Mouse (Mus musculus): ENCODE measurements around the gene Ntsr2. TPM values are rescaled to one million over a fixed set of nuclear protein-coding genes. Genes with fewer than 3 reads are reported as not detected.

Ntsr2 gene
- polyA plus RNA-seq, 1 experiment = not detected

- H3K4me3 ChIP-seq (ENCODE audit: insufficient read depth, poor library complexity, severe bottlenecking) = no peak overlapping the region
- no peak overlapping the region for H3ac ChIP-seq (ENCODE audit: control insufficient read depth, insufficient read length, low read depth)
- TF ChIP-seq MYOD1 (IDR thresholded peaks at IDR 0.05; ENCODE audit: control insufficient read depth, insufficient read length, low read depth) = no peak
- TF ChIP-seq USF1 (IDR thresholded peaks at IDR 0.05; ENCODE audit: low read depth) = no peak
- H3K36me3 ChIP-seq (ENCODE audit: control insufficient read depth, insufficient read depth) = no peaks in the 10 kb centered on the region
- H3K79me2 ChIP-seq (ENCODE audit: control insufficient read depth, insufficient read depth) = no peaks in the 10 kb centered on the region
- H3K79me3 ChIP-seq (ENCODE audit: low read depth) = no peaks in the 10 kb centered on the region
- peaks cover 31% of the 10 kb centered on the region for H3K27me3 ChIP-seq (ENCODE audit: control insufficient read depth, insufficient read depth, insufficient read length)
Measured at GRCm38 (mm10) chr12:16642000-16642399, 11.2 kb upstream of the Ntsr2 start.

GRCm38 (mm10) chr12:16643508-16644345 lies 9.5 kb upstream of the Ntsr2 start:
- H3K79me3 ChIP-seq (ENCODE audit: low read depth) = no peaks in the 10 kb centered on the region
- no peak overlapping the region for H3ac ChIP-seq (ENCODE audit: control insufficient read depth, insufficient read length, low read depth)
- peaks cover 40% of the 10 kb centered on the region for H3K27me3 ChIP-seq (ENCODE audit: control insufficient read depth, insufficient read depth, insufficient read length)
- no peak for TF ChIP-seq CTCF (IDR thresholded peaks at IDR 0.05; ENCODE audit: control insufficient read depth, insufficient read depth, insufficient read length)
- TF ChIP-seq USF1 (IDR thresholded peaks at IDR 0.05; ENCODE audit: low read depth) = no peak
- TF ChIP-seq MAX (IDR thresholded peaks at IDR 0.05) = no peak
- no peak for TF ChIP-seq CEBPB (IDR thresholded peaks at IDR 0.05; ENCODE audit: low read depth)
- no peak for TF ChIP-seq MYOG (IDR thresholded peaks at IDR 0.05; ENCODE audit: control insufficient read depth, extremely low read depth, insufficient read length)
- TF ChIP-seq MYOD1 (IDR thresholded peaks at IDR 0.05; ENCODE audit: control insufficient read depth, insufficient read length, low read depth) = no peak
- TF ChIP-seq FOSL1 (IDR thresholded peaks at IDR 0.05; ENCODE audit: insufficient read depth, low read length, poor library complexity, severe bottlenecking) = no peak
- no peaks in the 10 kb centered on the region for H3K79me2 ChIP-seq (ENCODE audit: control insufficient read depth, insufficient read depth)
- H3K4me3 ChIP-seq (ENCODE audit: insufficient read depth, poor library complexity, severe bottlenecking) = no peak overlapping the region
- no peaks in the 10 kb centered on the region for H3K36me3 ChIP-seq (ENCODE audit: control insufficient read depth, insufficient read depth)

GRCm38 (mm10) chr12:16644698-16645097 lies 8.5 kb upstream of the Ntsr2 start:
- Histone ChIP-seq H3ac (ENCODE audit: control insufficient read depth, insufficient read length, low read depth) (no peak overlapping the region), H3K36me3 (ENCODE audit: control insufficient read depth, insufficient read depth) (no peaks in the 10 kb centered on the region)

GRCm38 (mm10) chr12:16646780-16647409 lies 6.3 kb upstream of the Ntsr2 start:
- H3K79me3 ChIP-seq (ENCODE audit: low read depth) = no peaks in the 10 kb centered on the region
- H3K4me3 ChIP-seq (ENCODE audit: insufficient read depth, poor library complexity, severe bottlenecking) = no peak overlapping the region
- H3ac ChIP-seq (ENCODE audit: control insufficient read depth, insufficient read length, low read depth) = no peak overlapping the region
- peaks cover 65% of the 10 kb centered on the region for H3K27me3 ChIP-seq (ENCODE audit: control insufficient read depth, insufficient read depth, insufficient read length)
- H3K79me2 ChIP-seq (ENCODE audit: control insufficient read depth, insufficient read depth) = no peaks in the 10 kb centered on the region
- TF ChIP-seq CEBPB (IDR thresholded peaks at IDR 0.05; ENCODE audit: low read depth) = no peak
- no peak for TF ChIP-seq FOSL1 (IDR thresholded peaks at IDR 0.05; ENCODE audit: insufficient read depth, low read length, poor library complexity, severe bottlenecking)
- no peak for TF ChIP-seq USF1 (IDR thresholded peaks at IDR 0.05; ENCODE audit: low read depth)
- TF ChIP-seq MYOD1 (IDR thresholded peaks at IDR 0.05; ENCODE audit: control insufficient read depth, insufficient read length, low read depth) = no peak
- no peak for TF ChIP-seq MAX (IDR thresholded peaks at IDR 0.05)
- no peak for TF ChIP-seq CTCF (IDR thresholded peaks at IDR 0.05; ENCODE audit: control insufficient read depth, insufficient read depth, insufficient read length)
- no peak for TF ChIP-seq MYOG (IDR thresholded peaks at IDR 0.05; ENCODE audit: control insufficient read depth, extremely low read depth, insufficient read length)
- no peaks in the 10 kb centered on the region for H3K36me3 ChIP-seq (ENCODE audit: control insufficient read depth, insufficient read depth)

More at GRCm38 (mm10) chr12:16644698-16645097, 8.5 kb upstream of the Ntsr2 start:
- H3K79me3 ChIP-seq (ENCODE audit: low read depth) = no peaks in the 10 kb centered on the region
- H3K79me2 ChIP-seq (ENCODE audit: control insufficient read depth, insufficient read depth) = no peaks in the 10 kb centered on the region
- TF ChIP-seq CTCF (IDR thresholded peaks at IDR 0.05; ENCODE audit: control insufficient read depth, insufficient read depth, insufficient read length) (no peak), CEBPB (IDR thresholded peaks at IDR 0.05; ENCODE audit: low read depth) (no peak), USF1 (IDR thresholded peaks at IDR 0.05; ENCODE audit: low read depth) (no peak), MYOD1 (IDR thresholded peaks at IDR 0.05; ENCODE audit: control insufficient read depth, insufficient read length, low read depth) (no peak), MAX (IDR thresholded peaks at IDR 0.05) (no peak), FOSL1 (IDR thresholded peaks at IDR 0.05; ENCODE audit: insufficient read depth, low read length, poor library complexity, severe bottlenecking) (no peak)
- peaks cover 44% of the 10 kb centered on the region for H3K27me3 ChIP-seq (ENCODE audit: control insufficient read depth, insufficient read depth, insufficient read length)
- no peak overlapping the region for H3K4me3 ChIP-seq (ENCODE audit: insufficient read depth, poor library complexity, severe bottlenecking)

GRCm38 (mm10) chr12:16648273-16648672 lies 4.9 kb upstream of the Ntsr2 start:
- Histone ChIP-seq H3K79me3 (ENCODE audit: low read depth) (no peaks in the 10 kb centered on the region), H3ac (ENCODE audit: control insufficient read depth, insufficient read length, low read depth) (no peak overlapping the region), H3K36me3 (ENCODE audit: control insufficient read depth, insufficient read depth) (no peaks in the 10 kb centered on the region), H3K27me3 (ENCODE audit: control insufficient read depth, insufficient read depth, insufficient read length) (peaks cover 67% of the 10 kb centered on the region), H3K4me3 (ENCODE audit: insufficient read depth, poor library complexity, severe bottlenecking) (no peak overlapping the region), H3K79me2 (ENCODE audit: control insufficient read depth, insufficient read depth) (no peaks in the 10 kb centered on the region)
- no peak for TF ChIP-seq CTCF (IDR thresholded peaks at IDR 0.05; ENCODE audit: control insufficient read depth, insufficient read depth, insufficient read length)
- no peak for TF ChIP-seq FOSL1 (IDR thresholded peaks at IDR 0.05; ENCODE audit: insufficient read depth, low read length, poor library complexity, severe bottlenecking)
- no peak for TF ChIP-seq MAX (IDR thresholded peaks at IDR 0.05)
- TF ChIP-seq MYOD1 (IDR thresholded peaks at IDR 0.05; ENCODE audit: control insufficient read depth, insufficient read length, low read depth) = no peak
- no peak for TF ChIP-seq MYOG (IDR thresholded peaks at IDR 0.05; ENCODE audit: control insufficient read depth, extremely low read depth, insufficient read length)
- TF ChIP-seq CEBPB (IDR thresholded peaks at IDR 0.05; ENCODE audit: low read depth) = no peak
- TF ChIP-seq USF1 (IDR thresholded peaks at IDR 0.05; ENCODE audit: low read depth) = no peak

Data from C2C12 (cell line).